24 mouse cellular contexts compared by ENCODE assay signal in the genomic region with DNA sequence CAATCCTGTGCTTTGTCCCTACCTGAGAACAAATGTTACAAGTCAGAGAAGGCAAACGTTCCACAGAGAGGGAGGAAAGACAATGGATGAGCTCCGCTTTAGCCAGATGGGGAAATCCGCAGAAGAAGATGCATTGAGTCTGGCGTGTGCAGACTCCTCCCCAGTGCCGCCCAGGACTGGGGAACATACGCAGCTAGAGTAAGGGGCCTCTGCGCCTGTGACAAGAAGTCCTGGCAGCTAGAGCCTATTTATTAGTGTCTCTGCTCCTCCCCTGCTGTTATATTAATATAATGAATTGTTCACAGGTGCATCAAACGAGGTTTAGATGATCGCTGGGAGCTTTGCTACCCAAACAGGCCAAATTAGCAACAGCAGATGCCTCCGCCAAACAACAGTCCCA.
DNase-seq lines count a peak whose midpoint lies in the region; ATAC-seq lines count a peak whose summit lies in the region.
"Had no signal": no experiment of that assay in that cellular context is flagged by ENCODE, and none has a peak within 500 bp of the region (broad histone marks: within the 10 kb centered on the region; RNA-seq: fewer than 3 reads in every experiment).

No protein-coding gene starts in this region.

- no peak for DNase-seq in hindbrain, embryonic 14.5 days (ENCODE audit: low spot score)
- DNase-seq in neural tube, embryonic 10.5 days (ENCODE audit: extremely low spot score, low spot score): no peak
- peak; percentile 19 for DNase-seq in ZHBTc4 (ENCODE audit: low read depth, low spot score)
- DNase-seq in cerebellum, adult 18-20 months: no peak
- DNase-seq: adrenal gland, adult 2 months; adrenal gland, postnatal 14 days; cerebellum, adult 11-12 months; cerebellum, adult 9-10 months; cerebellum, postnatal 14 days; gastrocnemius, postnatal 10 days; gastrocnemius, postnatal 36 days; heart, postnatal 10 days; heart, postnatal 36 days; kidney, adult 11 months had no signal

- no peak overlapping the region for H3K4me2 ChIP-seq in hindbrain, embryonic 14.5 days (replicated peaks)
- no peak overlapping the region for H3K4me2 ChIP-seq in hindbrain, embryonic 16.5 days (ENCODE audit: low read length)
- H3K4me2 ChIP-seq in neural tube, embryonic 13.5 days: no peak overlapping the region
- H3K4me2 ChIP-seq: forebrain, embryonic 13.5 days; heart, embryonic 12.5 days; heart, embryonic 15.5 days; hindbrain, embryonic 12.5 days; intestine, embryonic 15.5 days had no signal

- no peaks in the 10 kb centered on the region for H3K36me3 ChIP-seq in hindbrain, embryonic 14.5 days (replicated peaks; ENCODE audit: control insufficient read depth, insufficient read depth)
- H3K36me3 ChIP-seq in hindbrain, embryonic 16.5 days (ENCODE audit: control insufficient read depth, insufficient read depth, low read length): no peaks in the 10 kb centered on the region
- no peaks in the 10 kb centered on the region for H3K36me3 ChIP-seq in neural tube, embryonic 13.5 days
- H3K36me3 ChIP-seq: forebrain, embryonic 10.5 days; heart, embryonic 12.5 days; heart, embryonic 15.5 days; hindbrain, embryonic 12.5 days; intestine, embryonic 15.5 days had no signal

- H3K27ac ChIP-seq in hindbrain, embryonic 14.5 days: no peak overlapping the region
- H3K27ac ChIP-seq in hindbrain, embryonic 16.5 days (ENCODE audit: low read depth, low read length): no peak overlapping the region
- H3K27ac ChIP-seq in neural tube, embryonic 13.5 days (replicated peaks): no peak overlapping the region
- H3K27ac ChIP-seq: forebrain, embryonic 10.5 days; forebrain, embryonic 13.5 days; heart, embryonic 15.5 days; hindbrain, embryonic 12.5 days; intestine, embryonic 15.5 days had no signal

- ATAC-seq in hindbrain, embryonic 14.5 days (ENCODE audit: low FRiP score): 0 out of 2 replicates have a peak, but pooled peaks have one; percentile 34
- no peak for ATAC-seq in hindbrain, embryonic 16.5 days
- 0 out of 2 replicates have a peak, but pooled peaks have one; percentile 8 for ATAC-seq in neural tube, embryonic 13.5 days (ENCODE audit: low read depth)
- ATAC-seq: CD4-positive, CD25-positive, alpha-beta regulatory T cell, adult 4 months; forebrain, embryonic 13.5 days; forebrain, embryonic 16.5 days; intestine, embryonic 15.5 days had no signal

- 61% methylated on average over 10 of the region's 10 CpGs for WGBS in hindbrain, embryonic 14.5 days
- WGBS in hindbrain, embryonic 16.5 days: 66% methylated on average over 10 of the region's 10 CpGs
- 54% methylated on average over 10 of the region's 10 CpGs for WGBS in neural tube, embryonic 13.5 days

- no peak overlapping the region for H3K4me3 ChIP-seq in hindbrain, embryonic 14.5 days (replicated peaks; ENCODE audit: low read length)
- no peak overlapping the region for H3K4me3 ChIP-seq in hindbrain, embryonic 16.5 days (ENCODE audit: low read length)
- no peak overlapping the region for H3K4me3 ChIP-seq in neural tube, embryonic 13.5 days
- H3K4me3 ChIP-seq: forebrain, embryonic 10.5 days; forebrain, embryonic 13.5 days; heart, embryonic 12.5 days; heart, embryonic 15.5 days; hindbrain, embryonic 12.5 days; intestine, embryonic 15.5 days had no signal

- H3K9ac ChIP-seq in hindbrain, embryonic 14.5 days: no peak overlapping the region
- H3K9ac ChIP-seq in hindbrain, embryonic 16.5 days (ENCODE audit: low read depth, low read length): no peak overlapping the region
- no peak overlapping the region for H3K9ac ChIP-seq in neural tube, embryonic 13.5 days
- H3K9ac ChIP-seq: forebrain, embryonic 13.5 days; heart, embryonic 12.5 days; heart, embryonic 15.5 days; hindbrain, embryonic 12.5 days; intestine, embryonic 15.5 days had no signal

- no peaks in the 10 kb centered on the region for H3K9me3 ChIP-seq in hindbrain, embryonic 14.5 days (ENCODE audit: control insufficient read depth, low read length)
- H3K9me3 ChIP-seq in hindbrain, embryonic 16.5 days (ENCODE audit: control insufficient read depth, low read length): peaks cover 2% of the 10 kb centered on the region; the same call in 1 of the 2 replicates
- no peaks in the 10 kb centered on the region for H3K9me3 ChIP-seq in neural tube, embryonic 13.5 days
- H3K9me3 ChIP-seq: forebrain, embryonic 10.5 days; forebrain, embryonic 13.5 days; heart, embryonic 12.5 days; heart, embryonic 15.5 days; hindbrain, embryonic 12.5 days; intestine, embryonic 15.5 days had no signal

- H3K27me3 ChIP-seq in hindbrain, embryonic 14.5 days (ENCODE audit: control insufficient read depth, insufficient read depth, low read length): no peaks in the 10 kb centered on the region
- H3K27me3 ChIP-seq in hindbrain, embryonic 16.5 days (replicated peaks; ENCODE audit: control insufficient read depth, insufficient read depth, low read length): no peaks in the 10 kb centered on the region
- H3K27me3 ChIP-seq in neural tube, embryonic 13.5 days: peaks cover 4% of the 10 kb centered on the region; the same call in 1 of the 2 replicates
- H3K27me3 ChIP-seq: forebrain, embryonic 13.5 days; heart, embryonic 12.5 days; heart, embryonic 15.5 days; hindbrain, embryonic 12.5 days; intestine, embryonic 15.5 days had no signal

- no peaks in the 10 kb centered on the region for H3K4me1 ChIP-seq in hindbrain, embryonic 14.5 days (replicated peaks; ENCODE audit: control insufficient read depth, insufficient read depth, low read length)
- H3K4me1 ChIP-seq in hindbrain, embryonic 16.5 days (ENCODE audit: control insufficient read depth, insufficient read depth, low read depth, low read length): no peaks in the 10 kb centered on the region
- H3K4me1 ChIP-seq in neural tube, embryonic 13.5 days (replicated peaks): no peaks in the 10 kb centered on the region
- H3K4me1 ChIP-seq: forebrain, embryonic 10.5 days; heart, embryonic 12.5 days; hindbrain, embryonic 12.5 days; intestine, embryonic 15.5 days had no signal
